Mouse (Mus musculus) limb, embryonic 11.5 days (tissue): ENCODE data around the gene Ints1. TPM values are rescaled to one million over a fixed set of nuclear protein-coding genes. Genes with fewer than 3 reads are reported as not detected.
"Not testable (repeated sequence)": the region's sequence is repeated elsewhere in the genome, so short reads cannot be mapped to it uniquely, and the experiment has no call there.

Source experiments
- ATAC-seq: fragments of 200-750 bp; cut with Nextera tagmentation; 2 replicates; pipeline ENCODE4 v1.8.0; 2017; ENCODE audit warnings: low read depth; ENCODE audit not compliant: insufficient number of reproducible peaks, low FRiP score, low TSS enrichment
- DNase-seq: peaks from one replicate; pipeline ENCODE4 v3.0.0-alpha.2; 2015; ENCODE audit warnings: low spot score
- H3K27ac ChIP-seq: fragments of 300-500 bp; sonication (generic); replicated peaks from 2 replicates; pipeline ENCODE4 v1.5.1; 2014; ENCODE audit warnings: low read depth, mild to moderate bottlenecking, low read length
- H3K27me3 ChIP-seq: fragments of 300-500 bp; sonication (generic); 2 replicates; pipeline ENCODE4 v1.6.1; 2014; ENCODE audit warnings: mild to moderate bottlenecking, low read length, mixed read lengths; ENCODE audit not compliant: control insufficient read depth, insufficient read depth
- H3K36me3 ChIP-seq: fragments of 300-500 bp; sonication (generic); 2 replicates; pipeline ENCODE4 v1.6.1; 2014; ENCODE audit warnings: mild to moderate bottlenecking, low read length, moderate library complexity, mixed read lengths; ENCODE audit not compliant: control insufficient read depth, insufficient read depth
- H3K4me1 ChIP-seq: fragments of 300-500 bp; sonication (generic); 2 replicates; pipeline ENCODE4 v1.6.1; 2014; ENCODE audit warnings: low read length, mixed read lengths; ENCODE audit not compliant: control insufficient read depth, insufficient read depth
- H3K4me2 ChIP-seq: fragments of 300-500 bp; sonication (generic); 2 replicates; pipeline ENCODE4 v1.6.1; 2014; ENCODE audit warnings: low read depth, mild to moderate bottlenecking, moderate library complexity; ENCODE audit not compliant: severe bottlenecking
- H3K4me3 ChIP-seq: fragments of 300-500 bp; sonication (generic); 2 replicates; pipeline ENCODE4 v1.5.1; 2014; ENCODE audit warnings: low read depth, low read length
- H3K9ac ChIP-seq: fragments of 300-500 bp; sonication (generic); 2 replicates; pipeline ENCODE4 v1.6.1; 2014; ENCODE audit warnings: mild to moderate bottlenecking, low read length
- H3K9me3 ChIP-seq: fragments of 300-500 bp; sonication (generic); 2 replicates; pipeline ENCODE4 v1.6.1; 2016; ENCODE audit warnings: low read length; ENCODE audit not compliant: control insufficient read depth
- WGBS: fragments of 180-500 bp; shearing (Covaris S2); extraction: QIAGEN DNeasy Blood & Tissue Kit; methylation state at CpG from one replicate; pipeline ENCODE4 v1.1.7; 2014; 5-methylcytosine and 5-hydroxymethylcytosine counted together
- polyA plus RNA-seq: library from polyadenylated mRNA; unstranded; fragments of >200 nt; fragmentation: Nextera tagmentation; extraction: Ambion mirVana; gene quantifications from 2 replicates; pipeline ENCODE4 v1.2.1, GENCODE M21; 2014

Ints1 gene
- polyA plus RNA-seq, 1 experiment from 2014 or later = 40.5 TPM

GRCm38 (mm10) chr5:139756135-139756534, 19.3 kb downstream of the Ints1 start:
- no peak overlapping the region for H3K27ac ChIP-seq
- no peak overlapping the region for H3K4me2 ChIP-seq
- DNase-seq (no peak), ATAC-seq (no peak)
- H3K36me3 ChIP-seq = peaks cover 37% of the 10 kb centered on the region
- no peaks in the 10 kb centered on the region for H3K9me3 ChIP-seq
- H3K4me3 ChIP-seq = no peak overlapping the region
- no peaks in the 10 kb centered on the region for H3K27me3 ChIP-seq
- H3K4me1 ChIP-seq = no peaks in the 10 kb centered on the region
- no peak overlapping the region for H3K9ac ChIP-seq
- 92% methylated on average over 12 of the region's 12 CpGs for WGBS

GRCm38 (mm10) chr5:139754753-139755152, 20.7 kb downstream of the Ints1 start:
- no peak overlapping the region for H3K9ac ChIP-seq
- no peak overlapping the region for H3K27ac ChIP-seq
- H3K4me2 ChIP-seq = no peak overlapping the region
- DNase-seq (peak; percentile 78), ATAC-seq (no peak; the same call in 1 of the 2 replicates)
- no peak overlapping the region for H3K4me3 ChIP-seq
- no peaks in the 10 kb centered on the region for H3K9me3 ChIP-seq
- H3K4me1 ChIP-seq = no peaks in the 10 kb centered on the region
- no peaks in the 10 kb centered on the region for H3K27me3 ChIP-seq
- 35% methylated on average over 12 of the region's 12 CpGs for WGBS
- peaks cover 33% of the 10 kb centered on the region for H3K36me3 ChIP-seq

- DNase-seq = peak; percentile 87
- Histone ChIP-seq H3K27me3 (no peaks in the 10 kb centered on the region), H3K4me3 (no peak overlapping the region), H3K9ac (no peak overlapping the region), H3K9me3 (no peaks in the 10 kb centered on the region), H3K27ac (no peak overlapping the region), H3K36me3 (peaks cover 8% of the 10 kb centered on the region; the same call in 1 of the 2 replicates), H3K4me2 (no peak overlapping the region), H3K4me1 (0 out of 2 replicates have a peak, but pooled peaks cover 3% of the 10 kb centered on the region)
- no peak for ATAC-seq
Measured at GRCm38 (mm10) chr5:139750535-139750934, 24.9 kb downstream of the Ints1 start.

DNA sequence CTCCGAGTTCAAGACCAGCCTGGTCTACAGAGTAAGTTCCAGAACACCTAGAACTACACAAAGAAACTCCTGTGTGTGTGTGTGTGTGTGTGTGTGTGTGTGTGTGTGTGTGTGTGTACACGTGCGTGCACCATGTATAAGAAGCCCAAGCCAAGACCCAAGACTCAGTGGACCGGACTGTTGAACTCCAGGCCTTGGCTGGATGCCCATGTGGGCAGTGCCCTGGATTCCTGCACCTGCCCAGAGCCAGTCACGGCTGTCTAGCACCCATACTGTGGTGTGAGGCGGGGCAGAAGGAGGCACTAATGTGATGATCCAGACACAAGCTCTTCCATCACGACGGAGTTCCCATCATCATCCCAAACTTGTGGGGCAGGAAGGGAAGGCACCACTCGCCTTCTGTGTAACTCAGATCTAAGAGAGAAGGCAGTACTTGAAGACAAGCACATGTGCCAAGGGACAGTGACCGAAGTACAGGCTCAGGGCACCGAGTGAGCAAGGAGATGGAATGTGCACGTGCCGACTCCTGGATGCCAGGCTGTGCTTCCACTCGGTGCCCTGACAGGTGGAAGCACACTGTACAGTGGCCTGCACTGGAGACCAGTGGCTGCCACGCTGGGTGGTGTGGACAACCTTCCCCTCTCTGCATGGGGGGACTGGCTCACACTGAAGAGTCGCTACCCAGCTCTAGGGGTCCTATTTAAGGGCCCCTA, 25.9 kb downstream of the Ints1 start:
- ATAC-seq = no peak
- H3K4me2 ChIP-seq = no peak overlapping the region
- no peaks in the 10 kb centered on the region for H3K9me3 ChIP-seq
- WGBS = 88% methylated on average over 16 of the region's 16 CpGs
- H3K9ac ChIP-seq = no peak overlapping the region
- no peak overlapping the region for H3K27ac ChIP-seq
- no peak for DNase-seq
- H3K36me3 ChIP-seq = peaks cover 8% of the 10 kb centered on the region; the same call in 1 of the 2 replicates
- H3K4me3 ChIP-seq = no peak overlapping the region
- H3K4me1 ChIP-seq = 0 out of 2 replicates have a peak, but pooled peaks cover 3% of the 10 kb centered on the region
- no peaks in the 10 kb centered on the region for H3K27me3 ChIP-seq

GRCm38 (mm10) chr5:139745771-139746170, 29.7 kb downstream of the Ints1 start:
- peak; percentile 63; the same call in 1 of the 2 replicates for ATAC-seq
- Histone ChIP-seq H3K27ac (no peak overlapping the region), H3K9me3 (no peaks in the 10 kb centered on the region), H3K4me3 (no peak overlapping the region), H3K27me3 (no peaks in the 10 kb centered on the region), H3K36me3 (no peaks in the 10 kb centered on the region; the same call in 1 of the 2 replicates), H3K4me2 (no peak overlapping the region), H3K9ac (no peak overlapping the region), H3K4me1 (0 out of 2 replicates have a peak, but pooled peaks cover 3% of the 10 kb centered on the region)
- WGBS = 2% methylated on average over 3 of the region's 3 CpGs
- DNase-seq = peak; percentile 82

DNA sequence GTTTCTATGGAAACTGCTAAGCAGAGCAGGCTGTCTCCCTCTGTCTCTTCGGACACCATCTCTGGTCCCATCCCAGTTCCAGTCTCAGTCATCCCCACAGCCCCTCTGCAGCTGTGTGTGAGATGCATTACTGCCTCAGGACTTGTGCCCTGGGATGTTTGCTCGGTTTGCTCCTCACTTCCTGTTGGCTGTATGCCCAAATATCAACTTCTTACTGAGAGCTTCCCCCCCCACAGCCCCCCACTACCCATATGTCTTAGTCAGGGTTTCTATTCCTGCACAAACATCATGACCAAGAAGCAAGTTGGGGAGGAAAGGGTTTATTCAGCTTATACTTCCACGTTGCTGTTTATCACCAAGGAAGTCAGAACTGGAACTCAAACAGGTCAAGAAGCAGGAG, 32.8 kb downstream of the Ints1 start:
- not testable (repeated sequence) for ATAC-seq, H3K9ac ChIP-seq, H3K36me3 ChIP-seq

GRCm38 (mm10) chr5:139738592-139739315, 36.7 kb downstream of the Ints1 start:
- Histone ChIP-seq H3K4me1 (peaks cover 6% of the 10 kb centered on the region), H3K4me2 (no peak overlapping the region), H3K36me3 (no peaks in the 10 kb centered on the region), H3K9ac (no peak overlapping the region), H3K9me3 (no peaks in the 10 kb centered on the region), H3K27me3 (no peaks in the 10 kb centered on the region), H3K27ac (no peak overlapping the region), H3K4me3 (no peak overlapping the region)
- ATAC-seq = no peak
- WGBS = 75% methylated on average over 7 of the region's 7 CpGs
- DNase-seq = no peak

More for the DNA sequence above, 32.8 kb downstream of the Ints1 start:
- not testable (repeated sequence) for H3K27me3 ChIP-seq, DNase-seq, H3K4me2 ChIP-seq, H3K27ac ChIP-seq, H3K4me3 ChIP-seq, H3K4me1 ChIP-seq, H3K9me3 ChIP-seq
- 54% methylated on average over 3 of the region's 3 CpGs for WGBS

DNA sequence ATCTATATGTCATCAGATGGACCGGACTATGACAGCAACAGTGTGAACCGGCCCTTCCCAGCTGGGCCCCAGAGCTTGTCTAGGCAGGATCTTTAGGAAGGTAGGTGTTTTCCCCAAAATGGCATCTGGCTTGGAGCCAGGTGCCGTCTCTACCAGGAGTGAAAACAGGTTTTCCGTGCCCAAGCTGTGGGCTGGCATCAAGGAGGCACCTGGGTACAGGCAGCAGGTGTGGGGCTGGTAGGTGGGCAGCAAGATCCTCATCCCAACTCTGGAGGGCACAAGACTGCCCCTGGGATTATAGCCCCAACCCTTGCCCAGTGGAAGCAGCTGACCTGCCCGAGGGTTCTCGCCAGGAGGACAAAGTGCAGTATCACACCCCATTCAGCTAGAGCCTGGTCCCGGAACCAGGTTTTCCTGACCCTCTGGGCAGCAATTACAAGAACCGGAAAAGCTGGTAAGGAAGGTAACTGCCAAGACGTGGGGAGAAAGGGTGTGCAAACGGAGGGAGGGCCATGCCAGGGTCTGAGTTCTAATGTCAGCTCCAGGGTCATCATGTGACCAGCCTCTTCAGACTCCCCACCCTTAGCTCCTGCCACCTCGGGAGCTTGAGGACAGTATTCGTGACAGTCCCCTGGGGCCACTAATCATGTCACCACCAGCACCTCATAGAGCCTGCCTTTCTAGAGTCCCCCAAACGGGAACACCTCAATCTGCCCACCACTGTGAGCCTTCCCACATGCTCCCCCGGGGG, 37.5 kb downstream of the Ints1 start:
- peaks cover 8% of the 10 kb centered on the region for H3K4me1 ChIP-seq
- DNase-seq (no peak), ATAC-seq (no peak)
- no peaks in the 10 kb centered on the region for H3K27me3 ChIP-seq
- no peak overlapping the region for H3K9ac ChIP-seq
- H3K36me3 ChIP-seq = no peaks in the 10 kb centered on the region
- no peaks in the 10 kb centered on the region for H3K9me3 ChIP-seq
- H3K27ac ChIP-seq = no peak overlapping the region
- 78% methylated on average over 14 of the region's 14 CpGs for WGBS
- H3K4me3 ChIP-seq = no peak overlapping the region
- H3K4me2 ChIP-seq = no peak overlapping the region
